Mouse (Mus musculus) adrenal gland, adult 8-10 months (tissue): Measurements from ENCODE around the gene Lrrc20. TPM values are rescaled to one million over a fixed set of nuclear protein-coding genes. Genes with fewer than 3 reads are reported as not detected.
A peak's percentile ranks its signal among the peaks of the same experiment; 100 is the strongest.
"Not testable (repeated sequence)": the region's sequence is repeated elsewhere in the genome, so short reads cannot be mapped to it uniquely, and the experiment has no call there.

Experiments
- DNase-seq: peaks from one replicate; pipeline ENCODE4 v3.0.0; 2022
- total RNA-seq, 4 experiments: library from RNA; stranded (reverse); gene quantifications; 2 replicates each; pipeline ENCODE4 v1.2.4; 2022

Lrrc20 gene
- total RNA-seq = 10 to 100 TPM; 11.9 to 29.3 (median 17.8) TPM

GRCm38 (mm10) chr10:61475594-61476439, at the start of gene Lrrc20:
Lrrc20 (plus strand) TSS chr10:61475801.
- peak; percentile 93 for DNase-seq

- DNase-seq = peak; percentile 21
These were observed 49.3 kb upstream of the Lrrc20 start for GRCm38 (mm10) chr10:61426251-61426757.

GRCm38 (mm10) chr10:61427951-61428350, 47.6 kb upstream of the Lrrc20 start:
- DNase-seq = no peak

- no peak for DNase-seq
These were observed 47.2 kb upstream of the Lrrc20 start for GRCm38 (mm10) chr10:61428416-61428815.

GRCm38 (mm10) chr10:61429043-61429442, 46.6 kb upstream of the Lrrc20 start:
- DNase-seq = no peak

- no peak for DNase-seq
These were observed 44.2 kb upstream of the Lrrc20 start for GRCm38 (mm10) chr10:61431375-61431774.

GRCm38 (mm10) chr10:61440202-61440800, 35.3 kb upstream of the Lrrc20 start:
- no peak for DNase-seq

- DNase-seq = no peak
These were observed 32.1 kb upstream of the Lrrc20 start for GRCm38 (mm10) chr10:61443456-61443855.

GRCm38 (mm10) chr10:61443876-61444275, 31.7 kb upstream of the Lrrc20 start:
- DNase-seq = no peak

GRCm38 (mm10) chr10:61445016-61445415, 30.6 kb upstream of the Lrrc20 start:
- no peak for DNase-seq

GRCm38 (mm10) chr10:61447581-61448353, 27.8 kb upstream of the Lrrc20 start:
- DNase-seq = no peak

GRCm38 (mm10) chr10:61448834-61449233, 26.8 kb upstream of the Lrrc20 start:
- DNase-seq = no peak

- DNase-seq = peak; percentile 41
These were observed 24.1 kb upstream of the Lrrc20 start for GRCm38 (mm10) chr10:61451463-61451930.

- DNase-seq = peak; percentile 30
These were observed 23.5 kb upstream of the Lrrc20 start for GRCm38 (mm10) chr10:61451931-61452617.

- DNase-seq = peak; percentile 98
These were observed 23.0 kb upstream of the Lrrc20 start, which contains the start of gene Eif4ebp2 for GRCm38 (mm10) chr10:61452645-61453044. Eif4ebp2 (minus strand) TSS chr10:61452661.

- not testable (repeated sequence) for DNase-seq
These were observed 22.4 kb upstream of the Lrrc20 start for GRCm38 (mm10) chr10:61453171-61453570.

- no peak for DNase-seq
These were observed 18.4 kb upstream of the Lrrc20 start for GRCm38 (mm10) chr10:61457182-61457581.

GRCm38 (mm10) chr10:61465009-61465408, 10.6 kb upstream of the Lrrc20 start:
- DNase-seq = no peak

- DNase-seq = no peak
These were observed 9.4 kb upstream of the Lrrc20 start for GRCm38 (mm10) chr10:61466242-61466641.

- DNase-seq = no peak
These were observed 8.7 kb upstream of the Lrrc20 start for GRCm38 (mm10) chr10:61466873-61467272.

GRCm38 (mm10) chr10:61468900-61469299, 6.7 kb upstream of the Lrrc20 start:
- no peak for DNase-seq

- DNase-seq = no peak
These were observed 2.0 kb upstream of the Lrrc20 start for GRCm38 (mm10) chr10:61473640-61474039.
